Mouse (Mus musculus) T-helper 2 cell (primary cell): ENCODE results near the gene Mif4gd.

Experiments used
- in situ Hi-C: fragments of 300-600 bp; cut with MboI, MseI; formaldehyde crosslinking; loops from one replicate; pipeline ENCODE4 v1.15.1; 2025; ENCODE audit warnings: high pct_unique_total_duplicates

Mif4gd gene

GRCm38 (mm10) chr11:115634109-115634508, 21.3 kb upstream of the Mif4gd start:
- in situ Hi-C loops, result loop anchor here (25.0 kb wide), 1 partner anchor 778 kb away; the partner anchor contains the start of gene Rnf157

- in situ Hi-C loops, result loop anchor here (25.0 kb wide), 1 partner anchor 779 kb away; the partner anchor contains the start of gene Rnf157
Observed at GRCm38 (mm10) chr11:115632862-115633261, 20.1 kb upstream of the Mif4gd start.

GRCm38 (mm10) chr11:115632247-115632646, 19.5 kb upstream of the Mif4gd start:
- in situ Hi-C loops, result loop anchor here (25.0 kb wide), 1 partner anchor 780 kb away; the partner anchor contains the start of gene Rnf157

GRCm38 (mm10) chr11:115631505-115631890, 18.7 kb upstream of the Mif4gd start:
- in situ Hi-C loops, result loop anchor here (25.0 kb wide), 1 partner anchor 781 kb away; the partner anchor contains the start of gene Rnf157

GRCm38 (mm10) chr11:115630532-115631504, 18.0 kb upstream of the Mif4gd start:
- in situ Hi-C loops, result loop anchor here (25.0 kb wide), 1 partner anchor 781 kb away; the partner anchor contains the start of gene Rnf157

- in situ Hi-C loops, result loop anchor here (25.0 kb wide), 1 partner anchor 782 kb away; the partner anchor contains the start of gene Rnf157
Observed at GRCm38 (mm10) chr11:115629734-115630531, 17.2 kb upstream of the Mif4gd start.

- in situ Hi-C loops, result loop anchor here (25.0 kb wide), 1 partner anchor 784 kb away; the partner anchor contains the start of gene Rnf157
Observed at GRCm38 (mm10) chr11:115628465-115629101, 15.8 kb upstream of the Mif4gd start.

GRCm38 (mm10) chr11:115627705-115628464, 15.1 kb upstream of the Mif4gd start, which contains the start of gene Slc25a19:
Gene Slc25a19 (minus strand): TSS chr11:115628295.
- in situ Hi-C loops, result loop anchor here (25.0 kb wide), 1 partner anchor 784 kb away; the partner anchor contains the start of gene Rnf157

GRCm38 (mm10) chr11:115626824-115627616, 14.3 kb upstream of the Mif4gd start:
- in situ Hi-C loops, result loop anchor here (25.0 kb wide), 1 partner anchor 785 kb away; the partner anchor contains the start of gene Rnf157

- in situ Hi-C loops, result loop anchor here (25.0 kb wide), 1 partner anchor 786 kb away; the partner anchor contains the start of gene Rnf157
Observed at GRCm38 (mm10) chr11:115625877-115626276, 13.1 kb upstream of the Mif4gd start.

- in situ Hi-C loops, result no loop called here
Observed at GRCm38 (mm10) chr11:115623487-115624070, 10.8 kb upstream of the Mif4gd start.

GRCm38 (mm10) chr11:115619949-115620348, 7.2 kb upstream of the Mif4gd start:
- in situ Hi-C loops, result no loop called here

- in situ Hi-C loops, result no loop called here
Observed at GRCm38 (mm10) chr11:115618732-115619516, 6.2 kb upstream of the Mif4gd start.

- in situ Hi-C loops, result no loop called here
Observed at GRCm38 (mm10) chr11:115618001-115618400, 5.2 kb upstream of the Mif4gd start.

GRCm38 (mm10) chr11:115616893-115617292, 4.1 kb upstream of the Mif4gd start:
- in situ Hi-C loops, result no loop called here

- in situ Hi-C loops, result no loop called here
Observed at GRCm38 (mm10) chr11:115616371-115616770, 3.6 kb upstream of the Mif4gd start.

- in situ Hi-C loops, result no loop called here
Observed at GRCm38 (mm10) chr11:115615875-115616274, 3.1 kb upstream of the Mif4gd start.
